Mouse (Mus musculus) liver, embryonic 15.5 days (tissue): ENCODE results near the gene Samt1. TPM values are rescaled to one million over a fixed set of nuclear protein-coding genes. Genes with fewer than 3 reads are reported as not detected.
"Not testable (repeated sequence)": the region's sequence is repeated elsewhere in the genome, so short reads cannot be mapped to it uniquely, and the experiment has no call there.

ENCODE experiments used
- ATAC-seq: fragments of 200-750 bp; cut with Nextera tagmentation; 2 replicates; pipeline ENCODE4 v1.8.0; 2017; ENCODE audit warnings: moderate number of reproducible peaks, mild to moderate bottlenecking, moderate library complexity; ENCODE audit not compliant: insufficient read depth
- H3K27ac ChIP-seq: fragments of 300-500 bp; sonication (generic); replicated peaks from 2 replicates; pipeline ENCODE4 v1.5.1; 2015; ENCODE audit warnings: mild to moderate bottlenecking, inconsistent platforms
- H3K27me3 ChIP-seq: fragments of 300-500 bp; sonication (generic); 2 replicates; pipeline ENCODE4 v1.6.1; 2015; ENCODE audit warnings: mild to moderate bottlenecking, inconsistent platforms
- H3K36me3 ChIP-seq: fragments of 300-500 bp; sonication (generic); replicated peaks from 2 replicates; pipeline ENCODE4 v1.6.1; 2015; ENCODE audit warnings: moderate library complexity, mild to moderate bottlenecking, inconsistent platforms
- H3K4me1 ChIP-seq: fragments of 300-500 bp; sonication (generic); replicated peaks from 2 replicates; pipeline ENCODE4 v1.6.1; 2015; ENCODE audit warnings: inconsistent platforms
- H3K4me2 ChIP-seq: fragments of 300-500 bp; sonication (generic); 2 replicates; pipeline ENCODE4 v1.6.1; 2015; ENCODE audit warnings: moderate library complexity, mild to moderate bottlenecking, inconsistent platforms
- H3K4me3 ChIP-seq: fragments of 300-500 bp; sonication (generic); replicated peaks from 2 replicates; pipeline ENCODE4 v1.5.1; 2015; ENCODE audit warnings: mild to moderate bottlenecking, inconsistent platforms
- H3K9ac ChIP-seq: fragments of 300-500 bp; sonication (generic); 2 replicates; pipeline ENCODE4 v1.6.1; 2015; ENCODE audit warnings: moderate library complexity, mild to moderate bottlenecking, inconsistent platforms
- H3K9me3 ChIP-seq: fragments of 300-500 bp; sonication (generic); replicated peaks from 2 replicates; pipeline ENCODE4 v1.6.1; 2016; ENCODE audit warnings: inconsistent platforms
- WGBS: fragments of 180-500 bp; shearing (Covaris S2); methylation state at CpG from one replicate; pipeline ENCODE4 v1.1.7; 2015; ENCODE audit warnings: mixed read lengths; ENCODE audit not compliant: insufficient replicate concordance; 5-methylcytosine and 5-hydroxymethylcytosine counted together
- polyA plus RNA-seq: library from polyadenylated mRNA; unstranded; fragments of >200 nt; fragmentation: Nextera tagmentation; extraction: Ambion mirVana; gene quantifications from 2 replicates; pipeline ENCODE4 v1.2.1, GENCODE M21; 2015

Gene Samt1
- polyA plus RNA-seq = not detected in 2 replicates

GRCm38 (mm10) chrX:154012540-154012939 lies at the start of gene Samt1:
TSS of gene Samt1 (minus strand) at chrX:154012640.
- not testable (repeated sequence) for H3K9ac ChIP-seq, H3K4me2 ChIP-seq, H3K4me3 ChIP-seq, H3K9me3 ChIP-seq, H3K27ac ChIP-seq, H3K4me1 ChIP-seq, H3K36me3 ChIP-seq, H3K27me3 ChIP-seq, ATAC-seq

GRCm38 (mm10) chrX:154054939-154055338 lies 42.5 kb upstream of the Samt1 start, which contains the start of gene Gm10057:
TSS of gene Gm10057 (minus strand) at chrX:154055039.
- not testable (repeated sequence) for H3K4me3 ChIP-seq, H3K27ac ChIP-seq, H3K36me3 ChIP-seq, H3K9me3 ChIP-seq, ATAC-seq, H3K4me2 ChIP-seq, H3K9ac ChIP-seq, H3K4me1 ChIP-seq, H3K27me3 ChIP-seq

DNA sequence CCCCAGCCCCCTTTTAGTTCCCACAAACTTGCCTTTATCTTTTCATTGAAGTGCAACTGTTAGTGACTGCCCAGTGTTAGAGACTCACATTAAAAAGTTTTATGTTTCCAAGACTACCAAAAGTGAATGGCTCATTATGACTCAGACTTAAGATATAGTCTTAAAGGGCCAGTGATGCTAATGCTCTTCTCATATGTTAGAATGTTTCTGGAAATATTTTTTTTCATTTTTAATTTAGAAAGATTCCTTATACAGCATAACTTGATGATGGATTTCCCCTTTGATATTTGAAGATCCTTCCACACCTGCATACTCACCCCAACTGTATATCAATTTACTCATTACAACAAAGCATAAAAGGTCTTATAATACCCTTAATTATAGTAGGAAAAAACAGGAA lies 21.3 kb upstream of the Samt1 start, which contains the start of gene 4921511M17Rik:
TSS of gene 4921511M17Rik (minus strand) at position 101 of the 400 bp plus-strand sequence.
- not testable (repeated sequence) for ATAC-seq, H3K27ac ChIP-seq, H3K9me3 ChIP-seq, H3K4me1 ChIP-seq, H3K9ac ChIP-seq, H3K4me3 ChIP-seq, H3K4me2 ChIP-seq, H3K36me3 ChIP-seq, H3K27me3 ChIP-seq

DNA sequence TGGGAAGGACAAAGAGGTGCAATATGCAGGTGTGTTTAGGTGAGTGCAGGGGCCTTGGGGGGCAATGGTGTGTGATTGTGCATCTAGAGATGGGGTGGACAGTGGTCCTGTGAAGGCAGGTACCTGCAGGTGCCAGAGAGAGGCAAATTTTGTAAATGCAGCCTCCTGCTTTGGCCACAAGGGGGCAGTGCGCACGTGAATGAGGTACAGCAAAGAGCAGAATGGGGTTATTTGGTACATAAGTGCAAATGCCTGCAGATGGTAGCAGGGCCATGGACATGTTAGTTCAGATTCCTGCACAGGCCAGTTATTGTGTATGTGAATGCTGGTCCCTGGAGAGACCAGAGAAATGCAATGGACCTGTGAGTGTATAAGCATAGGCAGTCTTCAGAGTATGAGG lies 35.5 kb downstream of the Samt1 start:
- H3K36me3 ChIP-seq, H3K27ac ChIP-seq, H3K9me3 ChIP-seq, H3K4me2 ChIP-seq, ATAC-seq, H3K9ac ChIP-seq, H3K27me3 ChIP-seq, H3K4me1 ChIP-seq, H3K4me3 ChIP-seq: not testable (repeated sequence)
- WGBS = no CpG with 5 or more reads among the region's 2 CpGs

DNA sequence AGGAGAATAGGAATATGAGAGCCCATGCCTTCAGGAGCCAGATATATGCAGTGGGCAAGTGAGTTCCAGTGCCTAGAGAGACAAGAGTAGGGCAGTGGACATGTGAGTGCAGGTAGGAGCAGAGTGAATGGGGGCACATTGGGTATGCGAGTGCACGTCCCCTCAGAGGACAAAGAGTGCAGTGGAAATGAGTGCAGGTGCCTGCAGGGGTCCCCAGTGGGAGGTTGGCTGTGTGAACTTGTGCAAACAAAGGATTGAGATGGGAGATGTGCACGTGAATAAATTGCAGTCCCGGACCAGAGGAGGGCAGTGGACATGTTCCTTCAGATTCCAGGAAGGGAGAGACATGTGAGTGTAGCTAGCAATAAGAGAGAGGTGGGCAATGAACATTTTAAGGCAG lies 36.0 kb downstream of the Samt1 start:
- not testable (repeated sequence) for H3K9ac ChIP-seq, H3K4me2 ChIP-seq, H3K4me1 ChIP-seq, H3K9me3 ChIP-seq, ATAC-seq, H3K27ac ChIP-seq, H3K36me3 ChIP-seq, H3K27me3 ChIP-seq, H3K4me3 ChIP-seq
- WGBS = 27% methylated on average over 4 of the region's 4 CpGs

DNA sequence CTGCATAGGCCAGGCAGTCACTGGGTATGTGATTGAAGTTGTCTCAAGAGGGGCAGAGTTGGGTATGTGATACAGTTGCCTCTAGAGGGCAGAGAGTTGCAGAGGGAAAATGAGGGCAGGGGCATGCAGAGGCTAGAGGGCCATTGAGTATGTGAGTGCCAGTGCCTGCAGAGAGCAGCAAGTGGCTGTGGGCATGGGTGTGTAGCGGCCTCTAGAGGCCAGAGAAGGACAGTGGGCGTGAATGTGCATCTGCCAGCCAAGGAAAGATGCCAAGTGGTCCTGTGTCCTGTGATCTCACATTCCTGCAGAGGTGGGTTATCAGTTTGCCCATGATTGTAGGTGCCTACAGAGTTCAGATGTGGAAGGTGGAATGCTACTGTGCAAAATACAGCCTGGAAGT lies 38.0 kb downstream of the Samt1 start:
- Histone ChIP-seq H3K4me3 (no peak overlapping the region), H3K27me3 (no peaks in the 10 kb centered on the region), H3K36me3 (no peaks in the 10 kb centered on the region), H3K9ac (no peak overlapping the region), H3K9me3 (no peaks in the 10 kb centered on the region), H3K4me2 (no peak overlapping the region), H3K27ac (no peak overlapping the region), H3K4me1 (no peaks in the 10 kb centered on the region)
- WGBS = 11% methylated on average over 2 of the region's 2 CpGs
- ATAC-seq = no peak

DNA sequence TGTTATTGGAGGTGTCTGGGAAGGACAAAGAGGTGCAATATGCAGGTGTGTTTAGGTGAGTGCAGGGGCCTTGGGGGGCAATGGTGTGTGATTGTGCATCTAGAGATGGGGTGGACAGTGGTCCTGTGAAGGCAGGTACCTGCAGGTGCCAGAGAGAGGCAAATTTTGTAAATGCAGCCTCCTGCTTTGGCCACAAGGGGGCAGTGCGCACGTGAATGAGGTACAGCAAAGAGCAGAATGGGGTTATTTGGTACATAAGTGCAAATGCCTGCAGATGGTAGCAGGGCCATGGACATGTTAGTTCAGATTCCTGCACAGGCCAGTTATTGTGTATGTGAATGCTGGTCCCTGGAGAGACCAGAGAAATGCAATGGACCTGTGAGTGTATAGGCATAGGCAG lies 59.6 kb downstream of the Samt1 start:
- not testable (repeated sequence) for H3K9ac ChIP-seq, H3K4me2 ChIP-seq, H3K9me3 ChIP-seq, H3K27ac ChIP-seq, ATAC-seq, H3K27me3 ChIP-seq, H3K36me3 ChIP-seq, H3K4me3 ChIP-seq, H3K4me1 ChIP-seq
- no CpG with 5 or more reads among the region's 2 CpGs for WGBS

Other genes starting within 250 kb of the Samt1 start
- 0.48 and 1.1 TPM in 2 replicates for gene Spin2c, start 180.4 kb downstream of the Samt1 start, polyA plus RNA-seq
- not detected in 2 replicates for gene 4921511M17Rik, start 21.2 kb upstream of the Samt1 start, polyA plus RNA-seq
- not detected in 2 replicates for gene Gm10057, start 42.4 kb upstream of the Samt1 start, polyA plus RNA-seq
- gene Gm15140, start 108.0 kb upstream of the Samt1 start, polyA plus RNA-seq = not detected in 2 replicates